Mouse (Mus musculus) hindbrain, embryonic 15.5 days (tissue): ENCODE measurements at regions not wholly inside any gene's neighbourhood (a gene's known extent, or its start where the extent isn't known, plus 50 kb on each side); places are given as distances from the start of the nearest gene placed in this dataset.

Experiments
- ATAC-seq: fragments of 200-750 bp; cut with Nextera tagmentation; 2 replicates; pipeline ENCODE4 v1.8.0; 2017; ENCODE audit warnings: low read depth, moderate number of reproducible peaks, moderate TSS enrichment; ENCODE audit not compliant: low FRiP score
- H3K27ac ChIP-seq: fragments of 300-500 bp; sonication (generic); replicated peaks from 2 replicates; pipeline ENCODE4 v1.5.1; 2015; ENCODE audit warnings: mild to moderate bottlenecking, inconsistent platforms
- H3K27me3 ChIP-seq: fragments of 300-500 bp; sonication (generic); 2 replicates; pipeline ENCODE4 v1.6.1; 2015; ENCODE audit warnings: control low read depth, inconsistent platforms
- H3K36me3 ChIP-seq: fragments of 300-500 bp; sonication (generic); 2 replicates; pipeline ENCODE4 v1.6.1; 2015; ENCODE audit warnings: control low read depth, inconsistent platforms
- H3K4me1 ChIP-seq: fragments of 300-500 bp; sonication (generic); replicated peaks from 2 replicates; pipeline ENCODE4 v1.6.1; 2015; ENCODE audit warnings: control low read depth, inconsistent platforms
- H3K4me2 ChIP-seq: fragments of 300-500 bp; sonication (generic); 2 replicates; pipeline ENCODE4 v1.6.1; 2015; ENCODE audit warnings: moderate library complexity, mild to moderate bottlenecking, inconsistent platforms
- H3K4me3 ChIP-seq: fragments of 300-500 bp; sonication (generic); 2 replicates; pipeline ENCODE4 v1.5.1; 2015; ENCODE audit warnings: mild to moderate bottlenecking, inconsistent platforms
- H3K9ac ChIP-seq: fragments of 300-500 bp; sonication (generic); 2 replicates; pipeline ENCODE4 v1.6.1; 2015; ENCODE audit warnings: inconsistent platforms
- H3K9me3 ChIP-seq: fragments of 300-500 bp; sonication (generic); 2 replicates; pipeline ENCODE4 v1.6.1; 2016; ENCODE audit warnings: control low read depth, inconsistent platforms
- WGBS: fragments of 180-500 bp; shearing (Covaris S2); methylation state at CpG from one replicate; pipeline ENCODE4 v1.1.7; 2015; 5-methylcytosine and 5-hydroxymethylcytosine counted together

- Histone ChIP-seq H3K27me3 (no peaks in the 10 kb centered on the region), H3K36me3 (no peaks in the 10 kb centered on the region), H3K9ac (no peak overlapping the region), H3K27ac (no peak overlapping the region), H3K9me3 (no peaks in the 10 kb centered on the region), H3K4me1 (no peaks in the 10 kb centered on the region), H3K4me3 (no peak overlapping the region), H3K4me2 (no peak overlapping the region)
- 65% methylated on average over 4 of the region's 4 CpGs for WGBS
- no peak for ATAC-seq
Measured at GRCm38 (mm10) chr2:128521701-128522443, 69.1 kb upstream of the Spdye4c start.

DNA sequence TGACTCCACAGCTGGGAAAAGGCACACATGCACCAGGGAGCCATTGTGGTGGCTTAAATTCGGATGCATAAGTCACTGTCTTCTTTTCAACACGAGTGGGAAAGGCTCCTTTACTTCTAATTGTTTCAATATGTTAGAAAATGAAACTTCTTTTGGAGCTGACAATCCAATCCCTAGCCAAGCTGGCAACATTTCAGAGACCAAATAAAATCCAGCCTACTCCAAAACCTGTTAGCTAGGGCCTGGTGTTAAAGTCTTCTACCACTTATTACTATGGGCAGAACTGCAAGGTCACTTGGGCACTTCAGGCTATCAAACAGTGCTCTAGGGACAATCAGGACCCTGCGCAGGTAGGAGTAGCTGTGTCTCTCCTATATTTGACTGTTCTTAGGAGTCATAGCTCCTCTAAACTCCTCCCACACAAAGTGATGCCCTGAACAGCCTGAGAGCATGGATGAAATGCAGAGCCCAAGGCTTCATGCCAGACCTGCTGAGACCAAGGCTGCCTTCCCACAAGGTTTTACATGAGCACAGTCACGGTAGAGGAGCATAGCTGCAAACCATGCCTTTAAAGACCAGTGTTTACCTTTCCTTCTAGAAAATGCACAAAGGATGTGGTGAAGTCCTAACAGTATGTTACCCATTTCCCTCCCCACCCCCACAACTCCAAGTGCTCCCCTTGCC, 67.4 kb upstream of the Spdye4c start:
- 79% methylated on average over 4 of the region's 4 CpGs for WGBS
- ATAC-seq = no peak
- H3K9ac ChIP-seq = no peak overlapping the region
- no peaks in the 10 kb centered on the region for H3K27me3 ChIP-seq
- H3K4me2 ChIP-seq = no peak overlapping the region
- no peak overlapping the region for H3K4me3 ChIP-seq
- no peaks in the 10 kb centered on the region for H3K9me3 ChIP-seq
- no peaks in the 10 kb centered on the region for H3K4me1 ChIP-seq
- no peak overlapping the region for H3K27ac ChIP-seq
- H3K36me3 ChIP-seq = no peaks in the 10 kb centered on the region

DNA sequence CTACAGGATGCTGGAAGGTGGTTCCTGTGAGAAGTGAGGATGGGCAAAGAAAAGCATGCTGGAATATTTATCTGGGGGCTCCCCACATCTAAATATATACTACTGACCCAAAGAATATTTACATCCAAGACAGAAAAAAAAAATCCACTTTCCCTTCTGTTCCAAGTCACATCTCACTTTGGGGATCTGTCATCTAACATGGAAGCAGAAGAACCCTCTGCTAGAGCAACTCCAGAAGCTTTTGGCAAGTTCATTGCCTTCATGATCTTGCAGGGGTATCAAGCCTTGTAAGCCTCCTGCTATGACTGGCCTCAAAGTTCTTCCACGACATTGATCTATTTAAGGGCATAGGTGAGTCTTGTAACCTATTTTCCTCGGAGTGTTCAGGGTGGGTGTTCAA, 64.9 kb upstream of the Spdye4c start:
- Histone ChIP-seq H3K27me3 (no peaks in the 10 kb centered on the region), H3K27ac (no peak overlapping the region), H3K9me3 (no peaks in the 10 kb centered on the region), H3K36me3 (no peaks in the 10 kb centered on the region), H3K9ac (no peak overlapping the region), H3K4me1 (no peaks in the 10 kb centered on the region), H3K4me2 (no peak overlapping the region), H3K4me3 (no peak overlapping the region)
- ATAC-seq = no peak
- WGBS = 76% methylated on average over 2 of the region's 2 CpGs

- ATAC-seq = no peak
- H3K9me3 ChIP-seq = no peaks in the 10 kb centered on the region
- H3K9ac ChIP-seq = no peak overlapping the region
- WGBS = 78% methylated on average over 3 of the region's 3 CpGs
- H3K27me3 ChIP-seq = no peaks in the 10 kb centered on the region
- H3K27ac ChIP-seq = no peak overlapping the region
- no peak overlapping the region for H3K4me2 ChIP-seq
- H3K4me1 ChIP-seq = no peaks in the 10 kb centered on the region
- H3K4me3 ChIP-seq = no peak overlapping the region
- no peaks in the 10 kb centered on the region for H3K36me3 ChIP-seq
Measured at GRCm38 (mm10) chr2:128526883-128527344, 64.1 kb upstream of the Spdye4c start.

- no peaks in the 10 kb centered on the region for H3K36me3 ChIP-seq
- H3K4me3 ChIP-seq = no peak overlapping the region
- no peak overlapping the region for H3K4me2 ChIP-seq
- H3K9me3 ChIP-seq = no peaks in the 10 kb centered on the region
- no peak for ATAC-seq
- no peaks in the 10 kb centered on the region for H3K4me1 ChIP-seq
- no peak overlapping the region for H3K9ac ChIP-seq
- WGBS = 91% methylated on average over 3 of the region's 3 CpGs
- no peaks in the 10 kb centered on the region for H3K27me3 ChIP-seq
- no peak overlapping the region for H3K27ac ChIP-seq
Measured at GRCm38 (mm10) chr2:128536294-128536693, 54.7 kb upstream of the Spdye4c start.

- Histone ChIP-seq H3K36me3 (no peaks in the 10 kb centered on the region), H3K9me3 (no peaks in the 10 kb centered on the region), H3K9ac (no peak overlapping the region), H3K27me3 (no peaks in the 10 kb centered on the region), H3K4me3 (no peak overlapping the region), H3K4me2 (no peak overlapping the region), H3K27ac (no peak overlapping the region), H3K4me1 (no peaks in the 10 kb centered on the region)
- ATAC-seq = no peak
- WGBS = 86% methylated on average over 6 of the region's 6 CpGs
Measured at GRCm38 (mm10) chr2:128537425-128537824, 53.6 kb upstream of the Spdye4c start.

DNA sequence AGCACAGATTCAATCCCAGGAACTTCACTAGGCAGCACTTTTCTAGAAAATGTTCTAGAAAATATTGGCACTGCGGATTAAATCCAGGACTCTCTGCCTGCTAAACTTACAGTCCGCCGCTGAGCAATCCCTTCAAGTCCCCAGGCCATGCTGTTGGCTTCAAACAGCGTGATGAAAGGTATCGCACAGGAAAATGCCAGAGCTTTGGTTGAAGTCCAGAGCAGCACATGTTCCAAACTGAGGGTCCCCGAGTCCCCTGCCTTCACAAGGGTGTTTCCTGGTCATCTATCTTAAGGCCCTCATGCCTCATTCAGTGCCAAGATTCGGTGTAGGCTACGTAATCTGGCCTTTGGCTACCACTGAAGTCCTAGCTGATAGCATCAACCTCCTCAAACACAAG, 52.3 kb upstream of the Spdye4c start:
- H3K9me3 ChIP-seq = no peaks in the 10 kb centered on the region
- no peaks in the 10 kb centered on the region for H3K27me3 ChIP-seq
- WGBS = 94% methylated on average over 8 of the region's 8 CpGs
- H3K27ac ChIP-seq = no peak overlapping the region
- no peak for ATAC-seq
- no peak overlapping the region for H3K9ac ChIP-seq
- H3K36me3 ChIP-seq = no peaks in the 10 kb centered on the region
- H3K4me1 ChIP-seq = no peaks in the 10 kb centered on the region
- H3K4me2 ChIP-seq = no peak overlapping the region
- H3K4me3 ChIP-seq = no peak overlapping the region
